In genomic region chr6:6909586-6909985, GRCm38 (mm10) we compare ENCODE assay signal across 9 mouse cellular contexts. TPM values are rescaled to one million over a fixed set of nuclear protein-coding genes. Genes with fewer than 3 reads are reported as not detected.
A peak's percentile ranks its signal among the peaks of the same experiment; 100 is the strongest.
DNase-seq lines count a peak whose midpoint lies in the region; ATAC-seq and TF ChIP-seq lines count a peak whose summit lies in the region.
"Had no signal": no experiment of that assay in that cellular context is flagged by ENCODE, and none has a peak within 500 bp of the region (broad histone marks: within the 10 kb centered on the region; RNA-seq: fewer than 3 reads in every experiment).

No protein-coding gene starts in this region.

- WGBS in lung, embryonic 16.5 days, result 41% methylated on average over 8 of the region's 8 CpGs
- WGBS in liver, postnatal 0 days (ENCODE audit: insufficient replicate concordance), result 70% methylated on average over 8 of the region's 8 CpGs

- H3K36me3 ChIP-seq in lung, embryonic 16.5 days (ENCODE audit: control insufficient read depth, insufficient read depth, low read length), result no peaks in the 10 kb centered on the region
- H3K36me3 ChIP-seq in liver, postnatal 0 days (replicated peaks; ENCODE audit: insufficient read depth, low read length), result no peaks in the 10 kb centered on the region
- H3K36me3 ChIP-seq: hindbrain, embryonic 10.5 days had no signal

- H3K9me3 ChIP-seq in lung, embryonic 16.5 days (ENCODE audit: control insufficient read depth, low read length), result no peaks in the 10 kb centered on the region
- H3K9me3 ChIP-seq in liver, postnatal 0 days (ENCODE audit: low read length), result no peaks in the 10 kb centered on the region
- H3K9me3 ChIP-seq: hindbrain, embryonic 10.5 days had no signal

- H3K27me3 ChIP-seq in lung, embryonic 16.5 days (ENCODE audit: control insufficient read depth, insufficient read depth, low read depth, low read length), result no peaks in the 10 kb centered on the region
- no peaks in the 10 kb centered on the region for H3K27me3 ChIP-seq in liver, postnatal 0 days (ENCODE audit: insufficient read depth, low read length)

- H3K9ac ChIP-seq in lung, embryonic 16.5 days (ENCODE audit: low read length), result no peak overlapping the region
- no peak overlapping the region for H3K9ac ChIP-seq in liver, postnatal 0 days (replicated peaks)

- DNase-seq in 3T3-L1 (ENCODE audit: low read depth, low spot score) (peak; percentile 43), adipocyte (ENCODE audit: low spot score) (peak; percentile 65)
- peak; percentile 87 for DNase-seq in heart, adult 8-10 months (ENCODE audit: low spot score)
- DNase-seq in cerebellum, adult 8-10 months, result no peak
- DNase-seq in neural tube, embryonic 10.5 days (ENCODE audit: extremely low spot score, low spot score), result no peak
- DNase-seq in layer of hippocampus, postnatal 25 days (ENCODE audit: extremely low spot score in 1 of 2, low spot score in 1 of 2), result no peak
- no peak for DNase-seq in liver, postnatal 0 days

- TF ChIP-seq CTCF in liver, postnatal 0 days (IDR thresholded peaks at IDR 0.05; ENCODE audit: low read depth), result no peak

- H3K4me2 ChIP-seq in lung, embryonic 16.5 days (ENCODE audit: low read depth, low read length), result no peak overlapping the region
- H3K4me2 ChIP-seq in liver, postnatal 0 days (ENCODE audit: low read depth, low read length), result no peak overlapping the region

- no peaks in the 10 kb centered on the region; the same call in 1 of the 2 replicates for H3K4me1 ChIP-seq in lung, embryonic 16.5 days (replicated peaks; ENCODE audit: control insufficient read depth, insufficient read depth, low read length)
- no peaks in the 10 kb centered on the region for H3K4me1 ChIP-seq in liver, postnatal 0 days (ENCODE audit: insufficient read depth)
- H3K4me1 ChIP-seq: hindbrain, embryonic 10.5 days had no signal

- no peak overlapping the region for H3K4me3 ChIP-seq in lung, embryonic 16.5 days (ENCODE audit: low read length)
- H3K4me3 ChIP-seq in liver, postnatal 0 days (ENCODE audit: low read depth, low read length), result no peak overlapping the region
- H3K4me3 ChIP-seq: hindbrain, embryonic 10.5 days had no signal

- peak; percentile 31; the same call in 1 of the 2 replicates for ATAC-seq in lung, embryonic 16.5 days (ENCODE audit: low read depth)
- ATAC-seq in liver, postnatal 0 days, result no peak

- H3K27ac ChIP-seq in lung, embryonic 16.5 days (ENCODE audit: low read length), result no peak overlapping the region
- no peak overlapping the region for H3K27ac ChIP-seq in liver, postnatal 0 days (ENCODE audit: low read depth)
- H3K27ac ChIP-seq: hindbrain, embryonic 10.5 days had no signal

- no peak for TF ChIP-seq EP300 in liver, postnatal 0 days (IDR thresholded peaks at IDR 0.05; ENCODE audit: low read depth)

RNA-seq across cellular contexts. Expression of gene Dlx5, which starts 27.7 kb away (rescaled TPM):
- total RNA-seq in heart, adult 8-10 months (2022), result under 1 TPM; 0.22 to 0.84 (median 0.31) TPM
- 0.26 and 0.69 TPM in 2 replicates for polyA plus RNA-seq in lung, embryonic 16.5 days (2015; fragmentation: Nextera tagmentation; extraction: Ambion mirVana)
- 1 to 10 TPM; 4.2 to 6.1 TPM for total RNA-seq in layer of hippocampus, postnatal 25 days (2021)
- polyA plus RNA-seq in liver, postnatal 0 days (2015; fragmentation: Nextera tagmentation; extraction: Ambion mirVana), result not detected in 2 replicates

RNA-seq across cellular contexts. Expression of gene Sdhaf3, which starts 46.2 kb away (rescaled TPM):
- 1 to 10 TPM; 4.1 to 5.3 (median 4.9) TPM for total RNA-seq in heart, adult 8-10 months (2022)
- polyA plus RNA-seq in lung, embryonic 16.5 days (2015; fragmentation: Nextera tagmentation; extraction: Ambion mirVana), result 3.6 and 4.4 TPM in 2 replicates
- total RNA-seq in layer of hippocampus, postnatal 25 days (2021), result 1 to 10 TPM; 5.7 to 6.2 TPM
- 2.8 and 3.2 TPM in 2 replicates for polyA plus RNA-seq in liver, postnatal 0 days (2015; fragmentation: Nextera tagmentation; extraction: Ambion mirVana)

RNA-seq across cellular contexts. Expression of gene Dlx6, which starts 46.5 kb away (rescaled TPM):
- not detected for total RNA-seq in heart, adult 8-10 months (2022)
- not detected in 2 replicates for polyA plus RNA-seq in lung, embryonic 16.5 days (2015; fragmentation: Nextera tagmentation; extraction: Ambion mirVana)
- total RNA-seq in layer of hippocampus, postnatal 25 days (2021), result 1 to 10 TPM; 6.2 to 8.1 TPM
- not detected in 2 replicates for polyA plus RNA-seq in liver, postnatal 0 days (2015; fragmentation: Nextera tagmentation; extraction: Ambion mirVana)

Comparison
In these comparisons a context has a peak if more than half of its experiments do, and no peak if none do; other contexts are left out.
1. DNase-seq: peak in 3T3-L1 (single experiment), adipocyte (single experiment) and heart, adult 8-10 months (single experiment); none in cerebellum, adult 8-10 months (single experiment), neural tube, embryonic 10.5 days (single experiment), layer of hippocampus, postnatal 25 days (0 of 2) and liver, postnatal 0 days (single experiment).
2. RNA of gene Dlx6, which starts 46.5 kb away (total RNA-seq): 6.2 to 8.1 TPM in layer of hippocampus, postnatal 25 days; not detected in heart, adult 8-10 months; every median in the first group is over 4 times any median in the second.